ENCODE assay signal across 9 mouse cellular contexts in genomic region chr12:105483503-105483902, GRCm38 (mm10). TPM values are rescaled to one million over a fixed set of nuclear protein-coding genes. Genes with fewer than 3 reads are reported as not detected.
A peak's percentile ranks its signal among the peaks of the same experiment; 100 is the strongest.
DNase-seq lines count a peak whose midpoint lies in the region; ATAC-seq and TF ChIP-seq lines count a peak whose summit lies in the region.
"Had no signal": no experiment of that assay in that cellular context is flagged by ENCODE, and none has a peak within 500 bp of the region (broad histone marks: within the 10 kb centered on the region; RNA-seq: fewer than 3 reads in every experiment).

No protein-coding gene starts in this region.

- no peaks in the 10 kb centered on the region for H3K9me3 ChIP-seq in embryonic facial prominence, embryonic 14.5 days (ENCODE audit: control insufficient read depth, low read length)
- H3K9me3 ChIP-seq: neural tube, embryonic 13.5 days had no signal

- peak; percentile 46 for TF ChIP-seq CTCF in kidney, adult 2 months (conservative IDR thresholded peaks at IDR 0.05; ENCODE audit: insufficient read depth, insufficient read length, low read depth, low read length)

- DNase-seq in kidney, adult 2 months = peak; percentile 52
- no peak for DNase-seq in kidney, adult 8-10 months
- DNase-seq in Muller cell, postnatal 12 days (ENCODE audit: inconsistent ontology term) = peak; percentile 40
- peak; percentile 39 for DNase-seq in embryonic facial prominence, embryonic 14.5 days (ENCODE audit: low spot score)
- DNase-seq in lung, postnatal 25 days (ENCODE audit: low spot score) = peak; percentile 31
- DNase-seq in B cell, adult 2 months = no peak
- no peak for DNase-seq in layer of hippocampus, adult 8-10 months (ENCODE audit: low spot score in 2 of 2)

- no peak for ATAC-seq in embryonic facial prominence, embryonic 14.5 days (ENCODE audit: low read depth)
- ATAC-seq in erythroid progenitor cell, adult 5-6 weeks (replicated peaks; ENCODE audit: low FRiP score, poor library complexity, severe bottlenecking) = no peak

- no peak overlapping the region for H3K9ac ChIP-seq in embryonic facial prominence, embryonic 14.5 days (ENCODE audit: low read depth, low read length)
- H3K9ac ChIP-seq: neural tube, embryonic 13.5 days had no signal

- no peak overlapping the region for H3K4me3 ChIP-seq in kidney, adult 2 months (ENCODE audit: insufficient read depth, low read depth, low read length)
- no peak overlapping the region for H3K4me3 ChIP-seq in embryonic facial prominence, embryonic 14.5 days (ENCODE audit: low read depth, low read length)
- H3K4me3 ChIP-seq: neural tube, embryonic 13.5 days had no signal

- no peak overlapping the region for H3K4me2 ChIP-seq in embryonic facial prominence, embryonic 14.5 days (ENCODE audit: low read depth, low read length)
- H3K4me2 ChIP-seq: neural tube, embryonic 13.5 days had no signal

- H3K27ac ChIP-seq in kidney, adult 2 months (ENCODE audit: insufficient read depth, low read depth, low read length) = no peak overlapping the region
- no peak overlapping the region for H3K27ac ChIP-seq in embryonic facial prominence, embryonic 14.5 days (replicated peaks; ENCODE audit: low read depth, low read length)
- H3K27ac ChIP-seq: neural tube, embryonic 13.5 days had no signal

- H3K4me1 ChIP-seq in kidney, adult 2 months (ENCODE audit: control insufficient read depth, insufficient read depth, low read length) = no peaks in the 10 kb centered on the region
- no peaks in the 10 kb centered on the region for H3K4me1 ChIP-seq in embryonic facial prominence, embryonic 14.5 days (ENCODE audit: control insufficient read depth, insufficient read depth, low read length)

- H3K36me3 ChIP-seq in kidney, adult 2 months (ENCODE audit: control insufficient read depth, insufficient read depth, low read length) = no peaks in the 10 kb centered on the region
- 0 out of 2 replicates have a peak, but pooled peaks cover 6% of the 10 kb centered on the region for H3K36me3 ChIP-seq in embryonic facial prominence, embryonic 14.5 days (ENCODE audit: control insufficient read depth, insufficient read depth, low read length)

- H3K27me3 ChIP-seq in kidney, adult 2 months (replicated peaks; ENCODE audit: control insufficient read depth, insufficient read depth, low read length) = no peaks in the 10 kb centered on the region
- no peaks in the 10 kb centered on the region for H3K27me3 ChIP-seq in embryonic facial prominence, embryonic 14.5 days (replicated peaks; ENCODE audit: control insufficient read depth, insufficient read depth, low read length)
- H3K27me3 ChIP-seq: neural tube, embryonic 13.5 days had no signal

- TF ChIP-seq POLR2A in kidney, adult 2 months (IDR thresholded peaks at IDR 0.05; ENCODE audit: low read depth, low read length) = no peak

- 51% methylated on average over 3 of the region's 3 CpGs for WGBS in kidney, adult 2 months
- 56% methylated on average over 3 of the region's 3 CpGs for WGBS in embryonic facial prominence, embryonic 14.5 days

RNA-seq across cellular contexts. Expression of gene D430019H16Rik, which starts 29.8 kb away (rescaled TPM):
- 3.5 and 3.7 TPM in 2 replicates for polyA plus RNA-seq in kidney, adult 2 months (2012; rRNA removed)
- polyA plus RNA-seq in embryonic facial prominence, embryonic 14.5 days (2014; fragmentation: Nextera tagmentation; extraction: Ambion mirVana) = 3.4 and 3.8 TPM in 2 replicates
- total RNA-seq in layer of hippocampus, adult 8-10 months (2022) = 100 to 1,000 TPM in 2 of 4 experiments, 10 to 100 TPM in 2; 90.0 to 116 (median 99.9) TPM
- total RNA-seq in erythroid progenitor cell, adult 5-6 weeks (2015; ENCODE audit: low replicate concordance) = not detected in 2 replicates
- not detected in 2 replicates for total RNA-seq in erythroid progenitor cell, adult 5-6 weeks (2017; ENCODE audit: low replicate concordance)

Comparison
In these comparisons a context has a peak if more than half of its experiments do, and no peak if none do; other contexts are left out.
1. DNase-seq: peak in kidney, adult 2 months (single experiment), Muller cell, postnatal 12 days (single experiment), embryonic facial prominence, embryonic 14.5 days (single experiment) and lung, postnatal 25 days (single experiment); none in kidney, adult 8-10 months (0 of 2), B cell, adult 2 months (0 of 2) and layer of hippocampus, adult 8-10 months (0 of 2).
2. RNA of gene D430019H16Rik, which starts 29.8 kb away (total RNA-seq): 90.0 to 116 TPM in layer of hippocampus, adult 8-10 months; not detected in erythroid progenitor cell, adult 5-6 weeks; every median in the first group is over 10 times any median in the second.